In the genomic region with DNA sequence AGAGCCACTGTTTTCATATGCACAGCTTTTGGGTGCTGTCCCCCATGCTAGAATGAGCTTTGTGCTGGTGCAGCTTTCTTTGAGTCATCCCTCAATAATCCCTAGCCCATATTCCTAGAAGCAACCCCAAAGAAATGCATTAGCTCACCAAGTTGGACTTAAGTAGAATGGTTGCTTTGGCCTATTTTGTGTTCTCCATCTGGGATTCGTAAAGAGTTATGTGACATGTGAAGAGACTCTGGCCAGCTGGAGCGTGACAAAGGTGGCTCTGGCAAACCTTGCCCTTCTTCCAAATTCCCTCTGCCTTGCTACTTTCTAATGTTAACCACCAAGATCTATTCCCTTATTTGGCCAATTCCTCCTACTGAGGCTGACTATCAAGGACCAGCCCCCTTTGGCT, we compare ENCODE assay signal across 27 mouse cellular contexts. TPM values are rescaled to one million over a fixed set of nuclear protein-coding genes. Genes with fewer than 3 reads are reported as not detected.
"Had no signal": no experiment of that assay in that cellular context is flagged by ENCODE, and none has a peak within 500 bp of the region (broad histone marks: within the 10 kb centered on the region; RNA-seq: fewer than 3 reads in every experiment).

No protein-coding gene starts in this region.

- ATAC-seq: hindbrain, embryonic 16.5 days; inflammation-experienced regulatory T-cells, adult 6 months; intestine, embryonic 15.5 days; intestine, postnatal 0 days; liver, embryonic 12.5 days had no signal

- H3K9me3 ChIP-seq: intestine, embryonic 15.5 days had no signal

- H3K4me2 ChIP-seq: heart, embryonic 12.5 days; hindbrain, embryonic 12.5 days; hindbrain, embryonic 14.5 days; intestine, embryonic 15.5 days; limb, embryonic 12.5 days; liver, embryonic 12.5 days had no signal

- H3K36me3 ChIP-seq: heart, embryonic 10.5 days; heart, embryonic 12.5 days; hindbrain, embryonic 10.5 days; hindbrain, embryonic 12.5 days; intestine, embryonic 15.5 days; limb, embryonic 10.5 days; limb, embryonic 12.5 days; liver, embryonic 12.5 days had no signal

- H3K27ac ChIP-seq: gastrocnemius, adult 2 months; heart, adult 2 months; heart, embryonic 10.5 days; hindbrain, embryonic 10.5 days; hindbrain, embryonic 12.5 days; hindbrain, embryonic 14.5 days; intestine, embryonic 15.5 days; layer of hippocampus, adult 2 months; left cerebral cortex, adult 2 months; limb, embryonic 10.5 days; limb, embryonic 12.5 days; liver, embryonic 12.5 days had no signal

- H3K4me3 ChIP-seq: gastrocnemius, adult 2 months; heart, adult 2 months; heart, embryonic 10.5 days; heart, embryonic 12.5 days; hindbrain, embryonic 10.5 days; hindbrain, embryonic 12.5 days; intestine, embryonic 15.5 days; layer of hippocampus, adult 2 months; left cerebral cortex, adult 2 months; limb, embryonic 10.5 days; limb, embryonic 12.5 days; liver, embryonic 12.5 days had no signal

- DNase-seq: gastrocnemius, adult 2 months; gastrocnemius, postnatal 10 days; gastrocnemius, postnatal 25 days; heart, adult 2 months; heart, postnatal 4 days; kidney, adult 18-20 months; kidney, adult 8-10 months; kidney, postnatal 10 days; kidney, postnatal 25 days; kidney, postnatal 4 days; liver had no signal

- H3K27me3 ChIP-seq: heart, embryonic 12.5 days; hindbrain, embryonic 12.5 days; intestine, embryonic 15.5 days; limb, embryonic 12.5 days; liver, embryonic 12.5 days had no signal

- H3K4me1 ChIP-seq: heart, embryonic 10.5 days; heart, embryonic 12.5 days; hindbrain, embryonic 10.5 days; hindbrain, embryonic 12.5 days; intestine, embryonic 15.5 days; limb, embryonic 10.5 days; limb, embryonic 12.5 days; liver, embryonic 12.5 days had no signal

- H3K9ac ChIP-seq: heart, embryonic 12.5 days; hindbrain, embryonic 12.5 days; hindbrain, embryonic 14.5 days; intestine, embryonic 15.5 days; limb, embryonic 12.5 days; liver, embryonic 12.5 days had no signal

RNA-seq across cellular contexts. Expression of gene A430078G23Rik, which starts 51.1 kb away (rescaled TPM):
- polyA plus RNA-seq: heart, embryonic 12.5 days; heart, embryonic 14.5 days; hindbrain, embryonic 10.5 days; hindbrain, embryonic 12.5 days; hindbrain, embryonic 14.5 days; hindbrain, embryonic 16.5 days; kidney, embryonic 14.5 days; limb, embryonic 10.5 days had no signal
